Mouse (Mus musculus): ENCODE results near the gene Pgf. TPM values are rescaled to one million over a fixed set of nuclear protein-coding genes. Genes with fewer than 3 reads are reported as not detected.

The Pgf gene
- polyA plus RNA-seq, 1 experiment from 2014 or later = 15.6 TPM

GRCm38 (mm10) chr12:85200929-85201829 is 23.6 kb upstream of the Pgf start:
- ATAC-seq = no peak
- Histone ChIP-seq H3K4me1 (replicated peaks) (peaks cover 29% of the 10 kb centered on the region), H3K27me3 (replicated peaks) (no peaks in the 10 kb centered on the region), H3K27ac (no peak overlapping the region), H3K4me3 (replicated peaks) (no peak overlapping the region), H3K4me2 (replicated peaks) (no peak overlapping the region), H3K36me3 (no peaks in the 10 kb centered on the region), H3K9ac (no peak overlapping the region), H3K9me3 (no peaks in the 10 kb centered on the region)
- WGBS = 36% methylated on average over 24 of the region's 24 CpGs

- Histone ChIP-seq H3K4me3 (replicated peaks) (no peak overlapping the region), H3K27me3 (replicated peaks) (no peaks in the 10 kb centered on the region), H3K4me2 (replicated peaks) (no peak overlapping the region), H3K9me3 (no peaks in the 10 kb centered on the region), H3K9ac (no peak overlapping the region), H3K27ac (no peak overlapping the region), H3K4me1 (replicated peaks) (peaks cover 39% of the 10 kb centered on the region), H3K36me3 (no peaks in the 10 kb centered on the region)
- 92% methylated on average over 1 of the region's 1 CpGs for WGBS
- no peak for ATAC-seq
These were observed 22.4 kb upstream of the Pgf start for GRCm38 (mm10) chr12:85199954-85200353.

- no peaks in the 10 kb centered on the region for H3K27me3 ChIP-seq (replicated peaks)
- peaks cover 56% of the 10 kb centered on the region for H3K4me1 ChIP-seq (replicated peaks)
- ATAC-seq = no peak
- H3K9ac ChIP-seq = no peak overlapping the region
- no peak overlapping the region for H3K4me3 ChIP-seq (replicated peaks)
- no peak overlapping the region for H3K27ac ChIP-seq
- no peaks in the 10 kb centered on the region for H3K9me3 ChIP-seq
- no peak overlapping the region for H3K4me2 ChIP-seq (replicated peaks)
- no peaks in the 10 kb centered on the region for H3K36me3 ChIP-seq
- WGBS = 34% methylated on average over 8 of the region's 8 CpGs
These were observed 20.3 kb upstream of the Pgf start for GRCm38 (mm10) chr12:85197936-85198335.

- H3K4me1 ChIP-seq (replicated peaks) = peaks cover 61% of the 10 kb centered on the region
These were observed 19.8 kb upstream of the Pgf start for GRCm38 (mm10) chr12:85197371-85197770.

GRCm38 (mm10) chr12:85196191-85196590 is 18.6 kb upstream of the Pgf start:
- no peak overlapping the region for H3K9ac ChIP-seq
- no peak overlapping the region for H3K4me2 ChIP-seq (replicated peaks)
- H3K9me3 ChIP-seq = no peaks in the 10 kb centered on the region
- peaks cover 59% of the 10 kb centered on the region for H3K4me1 ChIP-seq (replicated peaks)
- no peaks in the 10 kb centered on the region for H3K36me3 ChIP-seq
- 64% methylated on average over 10 of the region's 10 CpGs for WGBS
- H3K27me3 ChIP-seq (replicated peaks) = no peaks in the 10 kb centered on the region
- no peak for ATAC-seq
- H3K27ac ChIP-seq = no peak overlapping the region
- H3K4me3 ChIP-seq (replicated peaks) = no peak overlapping the region

More at GRCm38 (mm10) chr12:85197371-85197770, 19.8 kb upstream of the Pgf start:
- no peak overlapping the region for H3K4me2 ChIP-seq (replicated peaks)
- no peaks in the 10 kb centered on the region for H3K27me3 ChIP-seq (replicated peaks)
- 0 out of 2 replicates have a peak overlapping the region, but pooled peaks have one; percentile 32 for H3K27ac ChIP-seq
- H3K9ac ChIP-seq = no peak overlapping the region
- no peaks in the 10 kb centered on the region for H3K36me3 ChIP-seq
- no peak for ATAC-seq
- WGBS = 53% methylated on average over 7 of the region's 7 CpGs
- H3K4me3 ChIP-seq (replicated peaks) = no peak overlapping the region
- H3K9me3 ChIP-seq = no peaks in the 10 kb centered on the region

- Histone ChIP-seq H3K4me1 (replicated peaks) (peaks cover 54% of the 10 kb centered on the region), H3K9me3 (no peaks in the 10 kb centered on the region), H3K4me3 (replicated peaks) (no peak overlapping the region), H3K4me2 (replicated peaks) (no peak overlapping the region), H3K36me3 (no peaks in the 10 kb centered on the region), H3K27ac (peak overlapping the region; percentile 36; the same call in 1 of the 2 replicates), H3K27me3 (replicated peaks) (no peaks in the 10 kb centered on the region), H3K9ac (no peak overlapping the region)
- WGBS = 56% methylated on average over 5 of the region's 5 CpGs
- no peak for ATAC-seq
These were observed 17.5 kb upstream of the Pgf start for GRCm38 (mm10) chr12:85195086-85195485.

- WGBS = 21% methylated on average over 4 of the region's 4 CpGs
- ATAC-seq = peak; percentile 69
- Histone ChIP-seq H3K36me3 (no peaks in the 10 kb centered on the region), H3K9me3 (no peaks in the 10 kb centered on the region), H3K27me3 (replicated peaks) (no peaks in the 10 kb centered on the region), H3K27ac (peak overlapping the region; percentile 76), H3K4me3 (replicated peaks) (no peak overlapping the region), H3K4me2 (replicated peaks) (no peak overlapping the region), H3K9ac (no peak overlapping the region), H3K4me1 (replicated peaks) (peaks cover 54% of the 10 kb centered on the region)
These were observed 17.0 kb upstream of the Pgf start for GRCm38 (mm10) chr12:85194623-85195018.

GRCm38 (mm10) chr12:85193923-85194622 is 16.5 kb upstream of the Pgf start:
- no peaks in the 10 kb centered on the region for H3K36me3 ChIP-seq
- peak; percentile 16 for ATAC-seq
- no peaks in the 10 kb centered on the region for H3K27me3 ChIP-seq (replicated peaks)
- peak overlapping the region; percentile 76 for H3K27ac ChIP-seq
- H3K4me1 ChIP-seq (replicated peaks) = peaks cover 54% of the 10 kb centered on the region
- no peak overlapping the region for H3K9ac ChIP-seq
- WGBS = 83% methylated on average over 11 of the region's 11 CpGs
- H3K9me3 ChIP-seq = no peaks in the 10 kb centered on the region
- no peak overlapping the region for H3K4me2 ChIP-seq (replicated peaks)
- no peak overlapping the region for H3K4me3 ChIP-seq (replicated peaks)

- Histone ChIP-seq H3K27me3 (replicated peaks) (no peaks in the 10 kb centered on the region), H3K27ac (no peak overlapping the region), H3K4me1 (replicated peaks) (peaks cover 54% of the 10 kb centered on the region), H3K4me3 (replicated peaks) (no peak overlapping the region), H3K9ac (no peak overlapping the region), H3K4me2 (replicated peaks) (peak overlapping the region; percentile 28; the same call in 1 of the 2 replicates), H3K36me3 (no peaks in the 10 kb centered on the region), H3K9me3 (no peaks in the 10 kb centered on the region)
- ATAC-seq = no peak
- 86% methylated on average over 10 of the region's 10 CpGs for WGBS
These were observed 15.6 kb upstream of the Pgf start for GRCm38 (mm10) chr12:85193146-85193545.

- Histone ChIP-seq H3K27ac (no peak overlapping the region), H3K4me2 (replicated peaks) (peak overlapping the region; percentile 28), H3K9ac (no peak overlapping the region), H3K27me3 (replicated peaks) (no peaks in the 10 kb centered on the region), H3K36me3 (no peaks in the 10 kb centered on the region), H3K4me1 (replicated peaks) (peaks cover 49% of the 10 kb centered on the region), H3K9me3 (no peaks in the 10 kb centered on the region), H3K4me3 (replicated peaks) (no peak overlapping the region)
- peak; percentile 58 for ATAC-seq
- 21% methylated on average over 19 of the region's 19 CpGs for WGBS
These were observed 15.0 kb upstream of the Pgf start for GRCm38 (mm10) chr12:85192461-85193108.

- ATAC-seq = no peak
- Histone ChIP-seq H3K27ac (no peak overlapping the region), H3K9ac (no peak overlapping the region), H3K4me3 (replicated peaks) (no peak overlapping the region), H3K4me2 (replicated peaks) (no peak overlapping the region), H3K4me1 (replicated peaks) (peaks cover 34% of the 10 kb centered on the region), H3K9me3 (no peaks in the 10 kb centered on the region), H3K36me3 (no peaks in the 10 kb centered on the region), H3K27me3 (replicated peaks) (no peaks in the 10 kb centered on the region)
- WGBS = 73% methylated on average over 7 of the region's 7 CpGs
These were observed 12.7 kb upstream of the Pgf start for GRCm38 (mm10) chr12:85190290-85190689.

GRCm38 (mm10) chr12:85186361-85186760 is 8.8 kb upstream of the Pgf start:
- peak overlapping the region; percentile 38 for H3K27ac ChIP-seq
- H3K27me3 ChIP-seq (replicated peaks) = no peaks in the 10 kb centered on the region
- no peak overlapping the region for H3K4me3 ChIP-seq (replicated peaks)
- peaks cover 20% of the 10 kb centered on the region for H3K4me1 ChIP-seq (replicated peaks)
- H3K4me2 ChIP-seq (replicated peaks) = no peak overlapping the region
- 0 out of 2 replicates have a peak, but pooled peaks have one; percentile 44 for ATAC-seq
- no peaks in the 10 kb centered on the region for H3K9me3 ChIP-seq
- WGBS = 59% methylated on average over 7 of the region's 7 CpGs
- H3K36me3 ChIP-seq = no peaks in the 10 kb centered on the region
- no peak overlapping the region for H3K9ac ChIP-seq
